Comparison of ENCODE assay signal across 7 mouse cellular contexts in genomic region chr17:15564928-15565300, GRCm38 (mm10). TPM values are rescaled to one million over a fixed set of nuclear protein-coding genes. Genes with fewer than 3 reads are reported as not detected.
DNase-seq lines count a peak whose midpoint lies in the region; ATAC-seq and TF ChIP-seq lines count a peak whose summit lies in the region.

No protein-coding gene starts in this region.

- H3K36me3 ChIP-seq in heart, postnatal 0 days (replicated peaks; ENCODE audit: control insufficient read depth, insufficient read depth, low read length), result no peaks in the 10 kb centered on the region
- no peaks in the 10 kb centered on the region for H3K36me3 ChIP-seq in liver, embryonic 12.5 days
- no peaks in the 10 kb centered on the region for H3K36me3 ChIP-seq in stomach, postnatal 0 days (ENCODE audit: control insufficient read depth, insufficient read depth, low read length)

- peak; percentile 9 for DNase-seq in retina, postnatal 7 days (ENCODE audit: low read depth, low spot score)
- no peak for DNase-seq in retina, postnatal 1 day
- no peak for DNase-seq in heart, postnatal 0 days (ENCODE audit: low spot score)
- no peak for DNase-seq in stomach, postnatal 0 days (ENCODE audit: low spot score)
- no peak for DNase-seq in gastrocnemius, adult 8-10 months (ENCODE audit: low spot score in 2 of 2)

- TF ChIP-seq EP300 in heart, postnatal 0 days (IDR thresholded peaks at IDR 0.05; ENCODE audit: low read depth), result no peak
- no peak for TF ChIP-seq EP300 in stomach, postnatal 0 days (optimal IDR thresholded peaks at IDR 0.05)

- H3K4me3 ChIP-seq in cortical plate, adult 2 months (ENCODE audit: insufficient read depth, low read length), result peak overlapping the region; percentile 59
- peak overlapping the region; percentile 67 for H3K4me3 ChIP-seq in heart, postnatal 0 days (ENCODE audit: low read depth, low read length)
- H3K4me3 ChIP-seq in liver, embryonic 12.5 days, result peak overlapping the region; percentile 73
- peak overlapping the region; percentile 66 for H3K4me3 ChIP-seq in stomach, postnatal 0 days (ENCODE audit: low read depth, low read length)

- H3K4me1 ChIP-seq in cortical plate, adult 2 months (ENCODE audit: control insufficient read depth, insufficient read depth, low read length), result no peaks in the 10 kb centered on the region; the same call in 1 of the 2 replicates
- H3K4me1 ChIP-seq in heart, postnatal 0 days (ENCODE audit: control insufficient read depth, insufficient read depth), result peaks cover 5% of the 10 kb centered on the region; the same call in 1 of the 2 replicates
- H3K4me1 ChIP-seq in liver, embryonic 12.5 days, result peaks cover 13% of the 10 kb centered on the region
- H3K4me1 ChIP-seq in stomach, postnatal 0 days (replicated peaks; ENCODE audit: control insufficient read depth, insufficient read depth), result no peaks in the 10 kb centered on the region

- no peak for ATAC-seq in heart, postnatal 0 days (ENCODE audit: insufficient read depth, low read depth)
- no peak for ATAC-seq in liver, embryonic 12.5 days
- ATAC-seq in stomach, postnatal 0 days (ENCODE audit: low FRiP score, low TSS enrichment), result no peak

- peak overlapping the region; percentile 86 for H3K4me2 ChIP-seq in heart, postnatal 0 days (ENCODE audit: low read depth, low read length)
- H3K4me2 ChIP-seq in liver, embryonic 12.5 days, result peak overlapping the region; percentile 92
- H3K4me2 ChIP-seq in stomach, postnatal 0 days (replicated peaks; ENCODE audit: low read depth), result peak overlapping the region; percentile 91

- peak overlapping the region; percentile 55; the same call in 1 of the 2 replicates for H3K9ac ChIP-seq in heart, postnatal 0 days (replicated peaks; ENCODE audit: low read depth, low read length)
- H3K9ac ChIP-seq in liver, embryonic 12.5 days, result no peak overlapping the region
- no peak overlapping the region for H3K9ac ChIP-seq in stomach, postnatal 0 days (ENCODE audit: low read length)

- TF ChIP-seq CTCF in cortical plate, adult 2 months (IDR thresholded peaks at IDR 0.05; ENCODE audit: extremely low read depth, insufficient read depth, low read length), result no peak
- no peak for TF ChIP-seq CTCF in heart, postnatal 0 days (IDR thresholded peaks at IDR 0.05; ENCODE audit: low read depth)
- TF ChIP-seq CTCF in stomach, postnatal 0 days (IDR thresholded peaks at IDR 0.05; ENCODE audit: low read depth), result no peak

- no peaks in the 10 kb centered on the region for H3K27me3 ChIP-seq in heart, postnatal 0 days (ENCODE audit: control insufficient read depth, insufficient read depth, low read length)
- H3K27me3 ChIP-seq in liver, embryonic 12.5 days (replicated peaks), result peaks cover 11% of the 10 kb centered on the region
- no peaks in the 10 kb centered on the region for H3K27me3 ChIP-seq in stomach, postnatal 0 days (ENCODE audit: control insufficient read depth, insufficient read depth, low read length)

- H3K27ac ChIP-seq in cortical plate, adult 2 months (ENCODE audit: insufficient read depth, low read length), result no peak overlapping the region
- H3K27ac ChIP-seq in heart, postnatal 0 days (ENCODE audit: low read depth), result no peak overlapping the region
- H3K27ac ChIP-seq in liver, embryonic 12.5 days, result no peak overlapping the region
- H3K27ac ChIP-seq in stomach, postnatal 0 days (replicated peaks), result no peak overlapping the region

- no peaks in the 10 kb centered on the region for H3K9me3 ChIP-seq in heart, postnatal 0 days (replicated peaks; ENCODE audit: control insufficient read depth, low read length)
- no peaks in the 10 kb centered on the region for H3K9me3 ChIP-seq in liver, embryonic 12.5 days (replicated peaks)
- no peaks in the 10 kb centered on the region for H3K9me3 ChIP-seq in stomach, postnatal 0 days (ENCODE audit: control insufficient read depth, low read length)

- 43% methylated on average over 12 of the region's 12 CpGs for WGBS in heart, postnatal 0 days
- 42% methylated on average over 12 of the region's 12 CpGs for WGBS in liver, embryonic 12.5 days (ENCODE audit: insufficient replicate concordance)
- 28% methylated on average over 12 of the region's 12 CpGs for WGBS in stomach, postnatal 0 days

- no peak for TF ChIP-seq POLR2A in cortical plate, adult 2 months (IDR thresholded peaks at IDR 0.05; ENCODE audit: extremely low read depth, insufficient read depth, low read length)

RNA-seq across cellular contexts. Expression of gene Prdm9, which starts 0.8 kb away (rescaled TPM):
- polyA plus RNA-seq in cortical plate, adult 2 months (2012; rRNA removed), result 2.4 and 2.8 TPM in 2 replicates
- 1.0 and 2.3 TPM in 2 replicates for total RNA-seq in heart, postnatal 0 days (2014; rRNA removed; ENCODE audit: low replicate concordance)
- polyA plus RNA-seq in heart, postnatal 0 days (2015; fragmentation: Nextera tagmentation; extraction: Ambion mirVana), result 1.7 and 1.9 TPM in 2 replicates
- polyA plus RNA-seq in liver, embryonic 12.5 days (2016; fragmentation: Nextera tagmentation; extraction: Ambion mirVana), result 0.80 and 0.83 TPM in 2 replicates
- polyA plus RNA-seq in stomach, postnatal 0 days (2015; fragmentation: Nextera tagmentation; extraction: Ambion mirVana), result 1.6 and 2.2 TPM in 2 replicates
- total RNA-seq in gastrocnemius, adult 8-10 months (2022), result 1 to 10 TPM; 2.9 to 3.5 (median 3.0) TPM

RNA-seq across cellular contexts. Expression of gene Pdcd2, which starts 37.8 kb away (rescaled TPM):
- polyA plus RNA-seq in cortical plate, adult 2 months (2012; rRNA removed), result 14.1 and 15.6 TPM in 2 replicates
- total RNA-seq in heart, postnatal 0 days (2014; rRNA removed; ENCODE audit: low replicate concordance), result 42.7 and 72.9 TPM in 2 replicates
- 28.5 and 29.6 TPM in 2 replicates for polyA plus RNA-seq in heart, postnatal 0 days (2015; fragmentation: Nextera tagmentation; extraction: Ambion mirVana)
- polyA plus RNA-seq in liver, embryonic 12.5 days (2016; fragmentation: Nextera tagmentation; extraction: Ambion mirVana), result 39.2 and 39.8 TPM in 2 replicates
- polyA plus RNA-seq in stomach, postnatal 0 days (2015; fragmentation: Nextera tagmentation; extraction: Ambion mirVana), result 36.3 and 36.8 TPM in 2 replicates
- total RNA-seq in gastrocnemius, adult 8-10 months (2022), result 10 to 100 TPM; 14.4 to 27.1 (median 18.0) TPM
